Mouse (Mus musculus) mesoderm, embryonic 11.5 days (tissue): ENCODE measurements around the gene Rbbp9.

Source experiments
- DNase-seq: peaks from one replicate; pipeline ENCODE4 v3.0.0-alpha.2; 2012; ENCODE audit warnings: low read depth, low spot score

Rbbp9 gene

GRCm38 (mm10) chr2:144502134-144502533, 48.5 kb downstream of the Rbbp9 start:
- DNase-seq = no peak
